Mouse (Mus musculus) liver, embryonic 11.5 days (tissue): Measurements from ENCODE around the gene Hnrnph2. TPM values are rescaled to one million over a fixed set of nuclear protein-coding genes. Genes with fewer than 3 reads are reported as not detected.

Experiments used
- ATAC-seq: fragments of 200-750 bp; cut with Nextera tagmentation; replicated peaks from 2 replicates; pipeline ENCODE4 v1.8.0; 2017; ENCODE audit warnings: moderate number of reproducible peaks, mild to moderate bottlenecking, moderate TSS enrichment, moderate library complexity; ENCODE audit not compliant: low FRiP score
- DNase-seq: peaks from one replicate; pipeline ENCODE4 v3.0.0-alpha.2; 2017; ENCODE audit warnings: low spot score
- H3K27ac ChIP-seq: fragments of 300-500 bp; sonication (generic); 2 replicates; pipeline ENCODE4 v1.5.1; 2014; ENCODE audit warnings: mild to moderate bottlenecking, low read depth, low read length, control low read depth
- H3K27me3 ChIP-seq: fragments of 300-500 bp; sonication (generic); replicated peaks from 2 replicates; pipeline ENCODE4 v1.6.1; 2014; ENCODE audit warnings: low read length, mixed read lengths; ENCODE audit not compliant: control insufficient read depth, insufficient read depth
- H3K36me3 ChIP-seq: fragments of 300-500 bp; sonication (generic); 2 replicates; pipeline ENCODE4 v1.6.1; 2014; ENCODE audit warnings: mild to moderate bottlenecking, low read length, moderate library complexity, mixed read lengths; ENCODE audit not compliant: control insufficient read depth, insufficient read depth
- H3K4me1 ChIP-seq: fragments of 300-500 bp; sonication (generic); replicated peaks from 2 replicates; pipeline ENCODE4 v1.6.1; 2014; ENCODE audit warnings: low read length, mixed read lengths; ENCODE audit not compliant: control insufficient read depth, insufficient read depth
- H3K4me2 ChIP-seq: fragments of 300-500 bp; sonication (generic); 2 replicates; pipeline ENCODE4 v1.6.1; 2014; ENCODE audit warnings: mild to moderate bottlenecking, control low read depth, moderate library complexity
- H3K4me3 ChIP-seq: fragments of 300-500 bp; sonication (generic); 2 replicates; pipeline ENCODE4 v1.5.1; 2014; ENCODE audit warnings: low read depth, low read length, control low read depth
- H3K9ac ChIP-seq: fragments of 300-500 bp; sonication (generic); 2 replicates; pipeline ENCODE4 v1.6.1; 2014; ENCODE audit warnings: low read depth, low read length, control low read depth
- H3K9me3 ChIP-seq: fragments of 300-500 bp; sonication (generic); 2 replicates; pipeline ENCODE4 v1.6.1; 2016; ENCODE audit warnings: low read length, inconsistent platforms, mixed read lengths; ENCODE audit not compliant: control insufficient read depth
- WGBS: fragments of 180-500 bp; shearing (Covaris S2); extraction: QIAGEN DNeasy Blood & Tissue Kit; methylation state at CpG from one replicate; pipeline ENCODE4 v1.1.7; 2014; 5-methylcytosine and 5-hydroxymethylcytosine counted together
- polyA plus RNA-seq: library from polyadenylated mRNA; unstranded; fragments of >200 nt; fragmentation: Nextera tagmentation; extraction: Ambion mirVana; gene quantifications from 2 replicates; pipeline ENCODE4 v1.2.1, GENCODE M21; 2014

Hnrnph2 gene
- polyA plus RNA-seq, 1 experiment from 2014 or later = 134 TPM

- Histone ChIP-seq H3K4me3 (peak within 1 kb of the TSS; percentile 44), H3K4me2 (peak within 1 kb of the TSS; percentile 55), H3K27me3 (no peaks in the 10 kb centered on the region), H3K9me3 (no peaks in the 10 kb centered on the region), H3K36me3 (no peaks in the 10 kb centered on the region), H3K4me1 (no peaks in the 10 kb centered on the region), H3K27ac (peak within 1 kb of the TSS; percentile 71), H3K9ac (peak within 1 kb of the TSS; percentile 68)
- DNase-seq (no peak), ATAC-seq (no peak)
- 47% methylated on average over 11 of the region's 11 CpGs for WGBS
Measured at GRCm38 (mm10) chrX:134582888-134583669, 17.9 kb upstream of the Hnrnph2 start, which contains the start of gene Btk. Gene Btk (minus strand): TSS chrX:134583570.

GRCm38 (mm10) chrX:134585103-134586002, 15.6 kb upstream of the Hnrnph2 start, which contains the start of gene Rpl36a:
Gene Rpl36a (plus strand): TSS chrX:134585654.
- 14% methylated on average over 45 of the region's 45 CpGs for WGBS
- peak within 1 kb of the TSS; percentile 66 for H3K4me2 ChIP-seq
- H3K27ac ChIP-seq = peak within 1 kb of the TSS; percentile 73
- no peaks in the 10 kb centered on the region for H3K9me3 ChIP-seq
- H3K27me3 ChIP-seq = no peaks in the 10 kb centered on the region
- peak within 1 kb of the TSS; percentile 65 for H3K4me3 ChIP-seq
- H3K4me1 ChIP-seq = no peaks in the 10 kb centered on the region
- H3K9ac ChIP-seq = peak within 1 kb of the TSS; percentile 82
- DNase-seq = peak; percentile 80
- peak; percentile 92 for ATAC-seq
- H3K36me3 ChIP-seq = peaks cover 3% of the 10 kb centered on the region; the same call in 1 of the 2 replicates

DNA sequence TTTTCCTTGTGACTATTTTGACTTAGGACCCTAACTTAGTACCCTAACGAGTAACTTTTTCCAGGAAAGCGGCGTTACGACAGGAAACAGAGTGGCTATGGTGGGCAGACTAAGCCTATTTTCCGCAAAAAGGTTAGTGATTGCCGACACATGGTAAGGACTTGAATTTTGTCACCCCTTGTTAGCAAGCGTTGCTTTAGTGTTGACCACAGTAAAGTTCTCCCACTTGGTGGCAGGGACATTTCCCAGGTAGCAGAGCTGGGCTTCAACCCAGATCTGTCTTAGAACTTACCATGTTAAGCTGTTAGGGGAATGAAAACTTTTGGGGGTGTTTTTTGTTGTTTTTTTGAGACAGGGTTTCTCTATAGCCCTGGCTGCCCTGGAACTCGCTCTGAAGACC, 14.5 kb upstream of the Hnrnph2 start:
- H3K9me3 ChIP-seq = no peaks in the 10 kb centered on the region
- 20% methylated on average over 8 of the region's 8 CpGs for WGBS
- H3K27ac ChIP-seq = peak overlapping the region; percentile 54
- H3K4me2 ChIP-seq = peak overlapping the region; percentile 62
- peaks cover 3% of the 10 kb centered on the region; the same call in 1 of the 2 replicates for H3K36me3 ChIP-seq
- DNase-seq (no peak), ATAC-seq (no peak)
- H3K4me3 ChIP-seq = peak overlapping the region; percentile 65
- no peaks in the 10 kb centered on the region for H3K27me3 ChIP-seq
- H3K4me1 ChIP-seq = no peaks in the 10 kb centered on the region
- H3K9ac ChIP-seq = peak overlapping the region; percentile 82

DNA sequence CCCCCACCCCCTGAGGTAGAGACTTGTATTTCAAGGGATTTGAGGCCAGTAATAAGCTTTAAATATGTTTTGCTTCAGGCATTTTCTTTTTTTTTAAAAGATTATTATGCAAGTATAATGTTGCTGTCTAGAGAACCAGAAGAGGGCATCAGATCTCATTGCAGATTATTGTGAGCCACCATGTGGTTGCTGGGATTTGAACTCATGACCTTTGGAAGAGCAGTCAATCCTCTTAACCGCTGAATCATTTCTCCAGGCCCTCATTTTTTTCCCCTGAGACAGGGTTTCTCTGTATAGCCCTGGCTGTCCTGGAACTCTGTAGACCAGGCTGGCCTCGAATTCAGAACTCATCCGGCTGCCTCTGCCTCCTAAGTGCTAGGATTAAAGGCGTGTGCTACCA, 12.7 kb upstream of the Hnrnph2 start:
- H3K9me3 ChIP-seq = no peaks in the 10 kb centered on the region
- 75% methylated on average over 4 of the region's 4 CpGs for WGBS
- no peak overlapping the region for H3K9ac ChIP-seq
- no peaks in the 10 kb centered on the region for H3K27me3 ChIP-seq
- H3K4me2 ChIP-seq = no peak overlapping the region; the same call in 1 of the 2 replicates
- DNase-seq (no peak), ATAC-seq (no peak)
- H3K36me3 ChIP-seq = peaks cover 3% of the 10 kb centered on the region; the same call in 1 of the 2 replicates
- H3K4me1 ChIP-seq = no peaks in the 10 kb centered on the region
- no peak overlapping the region for H3K4me3 ChIP-seq
- H3K27ac ChIP-seq = no peak overlapping the region

DNA sequence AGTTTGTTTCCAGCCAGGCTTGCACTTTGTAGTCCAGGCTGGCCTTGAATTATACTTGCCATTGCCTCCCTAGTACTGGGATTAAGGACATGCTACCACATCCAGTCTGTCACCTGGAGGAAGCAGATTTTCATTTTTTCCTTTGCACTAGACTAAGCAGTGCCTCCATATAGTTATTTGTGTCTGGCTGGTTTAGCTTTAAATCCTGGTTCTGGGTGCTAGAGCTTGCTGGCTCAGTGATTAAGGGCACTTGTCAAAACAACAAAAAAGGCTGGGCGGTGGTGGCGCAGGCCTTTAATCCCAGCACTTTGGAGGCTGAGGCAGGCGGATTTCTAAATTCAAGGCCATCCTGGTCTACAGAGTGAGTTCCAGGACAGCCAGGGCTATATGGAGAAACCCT, 12.0 kb upstream of the Hnrnph2 start:
- Histone ChIP-seq H3K27me3 (no peaks in the 10 kb centered on the region), H3K4me3 (no peak overlapping the region), H3K36me3 (peaks cover 3% of the 10 kb centered on the region; the same call in 1 of the 2 replicates), H3K4me1 (no peaks in the 10 kb centered on the region), H3K27ac (no peak overlapping the region), H3K9me3 (no peaks in the 10 kb centered on the region), H3K4me2 (no peak overlapping the region), H3K9ac (no peak overlapping the region)
- WGBS = 84% methylated on average over 3 of the region's 3 CpGs
- no peak for ATAC-seq
- no peak for DNase-seq

- Histone ChIP-seq H3K9me3 (no peaks in the 10 kb centered on the region), H3K27me3 (no peaks in the 10 kb centered on the region), H3K4me3 (no peak overlapping the region), H3K4me1 (no peaks in the 10 kb centered on the region), H3K4me2 (no peak overlapping the region), H3K27ac (no peak overlapping the region), H3K36me3 (peaks cover 3% of the 10 kb centered on the region; the same call in 1 of the 2 replicates), H3K9ac (no peak overlapping the region)
- WGBS = 43% methylated on average over 5 of the region's 5 CpGs
- no peak for ATAC-seq
- no peak for DNase-seq
Measured at GRCm38 (mm10) chrX:134589836-134590235, 11.1 kb upstream of the Hnrnph2 start.

- H3K27ac ChIP-seq = peak overlapping the region; percentile 28; the same call in 1 of the 2 replicates
- 29% methylated on average over 10 of the region's 10 CpGs for WGBS
- no peak for ATAC-seq
- H3K4me3 ChIP-seq = peak overlapping the region; percentile 51
- H3K9ac ChIP-seq = peak overlapping the region; percentile 54
- no peaks in the 10 kb centered on the region for H3K36me3 ChIP-seq
- no peaks in the 10 kb centered on the region for H3K4me1 ChIP-seq
- H3K4me2 ChIP-seq = peak overlapping the region; percentile 61
- DNase-seq = no peak
- H3K9me3 ChIP-seq = no peaks in the 10 kb centered on the region
- no peaks in the 10 kb centered on the region for H3K27me3 ChIP-seq
Measured at GRCm38 (mm10) chrX:134599922-134600565, 935 bp upstream of the Hnrnph2 start.
